Mouse (Mus musculus): ENCODE measurements around the gene Snph.

DNA sequence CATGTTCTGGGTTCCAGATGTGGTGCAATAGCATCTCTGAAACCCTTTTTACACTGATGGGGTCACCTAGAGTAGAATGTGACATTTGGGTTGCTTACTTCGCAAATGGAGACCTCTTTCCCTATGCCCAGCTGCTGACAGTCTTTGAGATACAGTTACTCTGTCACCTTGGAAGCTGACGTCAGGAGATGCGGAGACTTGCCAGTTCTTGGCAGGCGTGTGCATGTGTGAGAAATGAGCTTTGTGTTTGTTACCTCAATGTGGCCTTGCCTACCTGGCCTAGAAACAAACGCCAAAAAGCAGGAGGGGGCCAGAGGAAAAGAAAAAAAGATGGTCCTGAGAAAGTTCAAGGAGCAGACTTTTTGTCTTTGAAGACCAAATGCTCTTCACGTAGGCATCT, 65.5 kb downstream of the Snph start:
- TF ChIP-seq POLR2AphosphoS2 (IDR thresholded peaks at IDR 0.05; ENCODE audit: insufficient read length, low read depth) (no peak), POLR2A (IDR thresholded peaks at IDR 0.05; ENCODE audit: insufficient read length, low read depth) (no peak), MAX (IDR thresholded peaks at IDR 0.05; ENCODE audit: low read depth) (no peak)
